Mouse (Mus musculus) ovary, postnatal 36 days (tissue): Measurements from ENCODE around the gene Pex10.
A peak's percentile ranks its signal among the peaks of the same experiment; 100 is the strongest.

Experiments used
- DNase-seq: peaks from one replicate; pipeline ENCODE4 v3.0.0; 2022; ENCODE audit warnings: low spot score, mixed read lengths

Gene Pex10

GRCm38 (mm10) chr4:155093431-155094149 lies 26.8 kb downstream of the Pex10 start:
- DNase-seq = no peak

- peak; percentile 58 for DNase-seq
These were observed 27.7 kb downstream of the Pex10 start for GRCm38 (mm10) chr4:155094565-155094964.

- DNase-seq = peak; percentile 81
These were observed 28.6 kb downstream of the Pex10 start for GRCm38 (mm10) chr4:155095238-155095900.

GRCm38 (mm10) chr4:155095967-155096366 lies 29.2 kb downstream of the Pex10 start:
- DNase-seq = no peak

- no peak for DNase-seq
These were observed 30.6 kb downstream of the Pex10 start for GRCm38 (mm10) chr4:155097452-155097851.

GRCm38 (mm10) chr4:155098572-155098971 lies 31.8 kb downstream of the Pex10 start:
- no peak for DNase-seq

- DNase-seq = no peak
These were observed 41.1 kb downstream of the Pex10 start for GRCm38 (mm10) chr4:155107886-155108285.

GRCm38 (mm10) chr4:155109471-155109870 lies 42.7 kb downstream of the Pex10 start:
- DNase-seq = no peak

- DNase-seq = no peak
These were observed 47.1 kb downstream of the Pex10 start for GRCm38 (mm10) chr4:155113766-155114410.

GRCm38 (mm10) chr4:155116607-155117006 lies 49.8 kb downstream of the Pex10 start:
- no peak for DNase-seq

- DNase-seq = no peak
These were observed 50.7 kb downstream of the Pex10 start for GRCm38 (mm10) chr4:155117396-155117978.

- DNase-seq = no peak
These were observed 51.5 kb downstream of the Pex10 start for GRCm38 (mm10) chr4:155118278-155118677.

GRCm38 (mm10) chr4:155120038-155120437 lies 53.2 kb downstream of the Pex10 start:
- DNase-seq = no peak

GRCm38 (mm10) chr4:155120583-155120982 lies 53.8 kb downstream of the Pex10 start:
- no peak for DNase-seq

- no peak for DNase-seq
These were observed 54.4 kb downstream of the Pex10 start for GRCm38 (mm10) chr4:155121222-155121621.
